Mouse (Mus musculus) ES-Bruce4 (cell line): ENCODE measurements around the gene Caln1.

Experiments used
- CTCF ChIP-seq: IDR thresholded peaks from one replicate; pipeline ENCODE4 v1.8.1; 2011; ENCODE audit warnings: low read depth, low read length
- EP300 ChIP-seq: IDR thresholded peaks from 2 replicates; pipeline ENCODE4 v1.6.1; 2011; ENCODE audit warnings: low read depth, low read length; ENCODE audit not compliant: insufficient read depth

GRCm38 (mm10) chr5:130797713-130798112 lies 428.5 kb downstream of the Caln1 start:
- TF ChIP-seq CTCF, result no peak
- no peak for TF ChIP-seq EP300
